Mouse (Mus musculus): Measurements from ENCODE around the gene Ttll8. TPM values are rescaled to one million over a fixed set of nuclear protein-coding genes. Genes with fewer than 3 reads are reported as not detected.

Ttll8 gene
- total RNA-seq, 2 experiments from 2014 or later = not detected

DNA sequence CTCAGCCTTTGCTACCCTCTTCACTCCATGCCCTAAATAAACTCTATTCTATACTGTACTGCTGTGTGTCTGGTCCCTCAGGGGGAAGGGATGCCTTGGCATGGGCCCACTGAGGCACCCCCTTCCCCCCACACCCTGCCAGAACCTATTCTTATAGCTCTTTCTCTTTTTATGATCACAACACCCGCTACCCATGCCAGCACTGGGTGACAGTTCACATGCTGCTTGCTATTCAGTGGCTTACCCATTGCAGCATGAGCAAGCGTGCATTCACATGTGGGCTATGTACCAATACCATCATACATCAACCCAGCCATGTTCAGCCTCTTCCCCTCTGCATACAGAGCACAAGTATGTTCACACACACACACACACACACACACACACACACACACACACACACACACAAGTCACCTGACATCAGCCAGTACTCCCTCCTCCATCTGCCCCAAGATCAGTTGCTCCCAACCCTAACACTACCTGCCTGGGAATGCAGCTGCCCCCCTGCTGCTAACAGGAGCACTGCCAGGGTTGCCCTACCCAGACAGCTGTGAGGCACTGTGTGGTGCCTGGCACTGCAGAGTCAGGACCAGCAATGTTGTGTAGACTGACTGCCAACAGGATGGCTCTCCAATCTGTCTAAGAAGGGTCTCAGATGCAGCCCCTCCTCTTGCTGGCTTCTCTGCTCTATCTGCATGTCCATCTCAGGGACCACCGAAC lies 112.5 kb downstream of the Ttll8 start:
- DNase-seq (ENCODE audit: low spot score) = no peak

GRCm38 (mm10) chr15:88841160-88841559 lies 113.1 kb downstream of the Ttll8 start:
- DNase-seq (ENCODE audit: low spot score) = no peak

Other genes with a start within 250 kb of the Ttll8 start
- 10 to 100 TPM; 25.1 to 26.8 TPM for gene Brd1, start 220.2 kb downstream of the Ttll8 start, total RNA-seq (2021)
- gene Zbed4, start 202.8 kb downstream of the Ttll8 start, total RNA-seq (2021) = 10 to 100 TPM; 15.0 to 15.3 TPM
- 1 to 10 TPM; 4.2 to 4.8 TPM for gene Alg12, start 135.1 kb downstream of the Ttll8 start, total RNA-seq (2021)
- 10 to 100 TPM in 1 of 2 experiments, 1 to 10 TPM in 1; 6.9 to 10.3 TPM for gene Creld2, start 134.8 kb downstream of the Ttll8 start, total RNA-seq (2021)
- gene Pim3, start 92.2 kb downstream of the Ttll8 start, total RNA-seq (2021) = 10 to 100 TPM; 24.1 to 37.3 TPM
- not detected for gene Mlc1, start 24.6 kb upstream of the Ttll8 start, total RNA-seq (2021)
- gene Mov10l1, start 28.5 kb upstream of the Ttll8 start, total RNA-seq (2021) = not detected
- gene Panx2, start 105.3 kb upstream of the Ttll8 start, total RNA-seq (2021) = not detected
- 10 to 100 TPM; 31.6 to 36.1 TPM for gene Trabd, start 120.7 kb upstream of the Ttll8 start, total RNA-seq (2021)
- 10 to 100 TPM; 14.7 to 15.5 TPM for gene Selenoo, start 134.7 kb upstream of the Ttll8 start, total RNA-seq (2021)
- gene Tubgcp6, start 168.7 kb upstream of the Ttll8 start, total RNA-seq (2021) = 1 to 10 TPM; 6.9 to 8.4 TPM
- 1 to 10 TPM; 5.7 to 5.9 TPM for gene Hdac10, start 174.3 kb upstream of the Ttll8 start, total RNA-seq (2021)
- 100 to 1,000 TPM; 142 to 145 TPM for gene Mapk12, start 186.3 kb upstream of the Ttll8 start, total RNA-seq (2021)
- 1 to 10 TPM in 1 of 2 experiments, under 1 TPM in 1; 0.89 to 1.9 TPM for gene Mapk11, start 195.2 kb upstream of the Ttll8 start, total RNA-seq (2021)
- 1 to 10 TPM; 4.0 to 8.2 TPM for gene Plxnb2, start 226.4 kb upstream of the Ttll8 start, total RNA-seq (2021)
- gene Dennd6b, start 242.1 kb upstream of the Ttll8 start, total RNA-seq (2021) = 1 to 10 TPM; 8.8 to 9.6 TPM

Measured in gastrocnemius, adult 18-20 months (tissue).